Mouse (Mus musculus) embryo, embryonic 11.5 days (tissue): ENCODE results near the gene Rfesd.

ENCODE experiments used
- DNase-seq: peaks from one replicate; pipeline ENCODE4 v3.0.0-alpha.2; 2012; ENCODE audit warnings: low read depth, low spot score

The Rfesd gene

DNA sequence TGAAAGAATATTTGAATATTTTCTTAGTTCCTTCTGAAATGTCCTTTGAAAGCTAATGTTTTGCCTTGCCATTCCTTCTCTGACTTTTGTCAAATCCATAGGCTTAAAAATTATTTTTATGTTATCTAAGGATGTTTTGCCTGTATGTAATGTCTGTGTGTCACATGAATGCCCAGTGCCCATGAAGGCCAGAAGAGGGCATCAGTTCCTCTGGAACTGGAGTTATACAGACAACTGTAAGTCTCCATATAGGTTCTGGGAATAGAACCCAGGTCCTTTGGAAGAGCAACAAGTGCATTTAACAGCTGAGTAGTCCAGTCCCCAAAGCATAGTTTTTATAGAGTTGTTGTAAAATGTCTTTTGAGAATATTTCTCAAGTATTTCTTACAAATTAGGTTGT is 36.6 kb downstream of the Rfesd start:
- no peak for DNase-seq

- DNase-seq: no peak
Observed at GRCm38 (mm10) chr13:75976649-75977048, 41.9 kb downstream of the Rfesd start.

DNA sequence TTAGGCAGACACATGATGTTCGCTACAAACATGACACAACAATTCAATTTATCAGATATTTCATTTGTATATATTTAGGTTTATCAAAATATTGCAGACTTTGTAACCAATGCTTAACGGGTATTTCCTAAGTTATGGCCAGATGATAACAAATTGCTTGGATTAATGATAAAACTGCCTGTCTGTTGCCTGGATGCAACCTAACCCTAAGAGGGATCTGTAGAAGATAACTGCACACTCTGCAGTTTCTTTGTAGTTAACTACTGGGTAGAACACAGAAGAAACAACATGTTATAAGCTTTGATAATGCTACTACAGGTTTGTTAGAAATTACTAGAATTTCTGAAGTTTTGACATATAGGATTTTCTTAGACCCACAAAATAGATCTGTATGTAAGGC is 42.3 kb downstream of the Rfesd start:
- no peak for DNase-seq

DNA sequence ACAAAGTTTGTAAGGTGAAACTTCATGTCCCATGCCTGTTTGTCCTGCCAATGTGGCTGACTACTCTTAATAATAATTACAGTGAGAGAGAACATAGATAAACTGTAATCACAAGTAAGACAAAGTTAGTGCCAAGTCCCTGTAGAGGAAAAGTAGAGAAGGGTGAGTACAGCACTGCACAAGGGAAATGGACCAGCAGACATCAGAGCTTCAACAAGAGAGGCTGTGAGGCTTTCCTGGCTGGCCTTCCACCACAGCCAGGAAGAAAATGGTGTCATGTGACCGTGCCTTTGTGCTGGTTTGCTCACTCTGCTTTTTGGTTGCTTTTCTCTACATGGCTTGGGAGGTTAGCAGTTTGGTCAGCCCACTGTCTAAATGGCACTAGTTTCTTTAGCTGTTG is 42.9 kb downstream of the Rfesd start:
- DNase-seq: no peak

DNA sequence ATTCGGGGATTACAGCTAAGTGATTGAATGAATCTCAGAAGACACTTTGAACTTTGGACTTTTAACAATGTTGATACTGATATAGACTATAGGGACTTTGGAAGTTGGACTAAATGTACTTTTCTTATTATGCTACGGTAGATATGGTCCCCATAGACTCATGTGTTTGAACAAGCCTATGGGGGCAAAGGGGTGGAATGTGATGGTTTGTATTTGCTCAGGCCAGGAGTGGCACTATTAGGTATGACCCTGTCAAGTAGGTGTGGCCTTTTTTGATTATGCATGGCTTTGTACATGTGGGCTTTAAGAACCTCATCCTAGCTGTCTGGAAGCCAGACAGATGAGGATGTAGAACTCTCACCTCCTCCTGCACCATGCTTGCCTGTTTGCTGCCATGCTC is 44.0 kb downstream of the Rfesd start:
- DNase-seq: no peak

DNA sequence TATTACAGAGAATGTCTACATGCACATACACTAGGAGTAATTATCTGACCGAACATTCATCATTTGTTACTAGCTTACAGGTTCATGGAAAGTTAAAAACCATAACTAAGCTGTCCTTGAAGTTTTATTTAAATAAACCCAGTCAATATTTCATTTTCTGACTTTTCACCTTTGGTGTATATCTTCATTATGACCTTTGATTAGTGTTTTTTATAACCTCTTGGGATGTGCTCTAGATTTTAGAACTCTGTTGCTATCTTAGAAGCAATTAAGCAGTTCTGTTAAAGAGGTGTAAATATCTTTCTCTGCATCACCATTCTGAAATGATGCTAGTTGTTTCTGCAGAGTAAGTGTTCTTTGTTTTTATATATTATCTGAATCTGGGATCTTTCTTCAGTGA is 51.7 kb downstream of the Rfesd start, which contains the start of gene Spata9:
Gene Spata9, plus strand, starts transcription at position 301 of the 400 bp plus-strand sequence.
- DNase-seq: no peak

- DNase-seq: no peak
Observed at GRCm38 (mm10) chr13:75955357-75955992, 63.0 kb downstream of the Rfesd start.
